Mouse (Mus musculus) myocyte (in vitro differentiated cells): ENCODE data around the gene Cul1.

ENCODE experiments used
- CEBPB ChIP-seq: IDR thresholded peaks from 2 replicates; pipeline ENCODE4 v1.6.1; 2011; ENCODE audit warnings: mild to moderate bottlenecking, moderate library complexity; ENCODE audit not compliant: poor library complexity, insufficient read depth, severe bottlenecking
- E2F4 ChIP-seq: IDR thresholded peaks from one replicate; pipeline ENCODE4 v1.6.1; 2011; ENCODE audit warnings: mild to moderate bottlenecking, control low read depth, moderate library complexity; ENCODE audit not compliant: insufficient read depth
- MAX ChIP-seq: IDR thresholded peaks from one replicate; pipeline ENCODE4 v1.6.1; 2011; ENCODE audit warnings: low read depth, mild to moderate bottlenecking, control low read depth
- MYOD1 ChIP-seq, 3 experiments: IDR thresholded peaks; one replicate each; pipeline ENCODE4 v1.6.1; 2011; ENCODE audit warnings: control low read depth in 2 of 3, low read depth in 2 of 3, mild to moderate bottlenecking in 2 of 3, moderate library complexity in 1 of 3; ENCODE audit not compliant: insufficient read length in 2 of 3, control insufficient read depth in 1 of 3
- POLR2A ChIP-seq: IDR thresholded peaks from one replicate; pipeline ENCODE4 v1.6.1; 2011; ENCODE audit warnings: low read depth, mild to moderate bottlenecking, control low read depth, moderate library complexity; ENCODE audit not compliant: insufficient read length
- POLR2AphosphoS2 ChIP-seq: IDR thresholded peaks from one replicate; pipeline ENCODE4 v1.6.1; 2011; ENCODE audit warnings: low read depth, control low read depth; ENCODE audit not compliant: insufficient read length
- REST ChIP-seq: IDR thresholded peaks from one replicate; pipeline ENCODE4 v1.6.1; 2011; ENCODE audit warnings: mild to moderate bottlenecking, control low read depth, moderate library complexity; ENCODE audit not compliant: insufficient read depth, insufficient read length
- SRF ChIP-seq: IDR thresholded peaks from one replicate; pipeline ENCODE4 v1.6.1; 2011; ENCODE audit warnings: low read depth; ENCODE audit not compliant: control insufficient read depth, insufficient read length
- USF1 ChIP-seq: IDR thresholded peaks from one replicate; pipeline ENCODE4 v1.6.1; 2011; ENCODE audit warnings: low read depth, mild to moderate bottlenecking, control low read depth, moderate library complexity

DNA sequence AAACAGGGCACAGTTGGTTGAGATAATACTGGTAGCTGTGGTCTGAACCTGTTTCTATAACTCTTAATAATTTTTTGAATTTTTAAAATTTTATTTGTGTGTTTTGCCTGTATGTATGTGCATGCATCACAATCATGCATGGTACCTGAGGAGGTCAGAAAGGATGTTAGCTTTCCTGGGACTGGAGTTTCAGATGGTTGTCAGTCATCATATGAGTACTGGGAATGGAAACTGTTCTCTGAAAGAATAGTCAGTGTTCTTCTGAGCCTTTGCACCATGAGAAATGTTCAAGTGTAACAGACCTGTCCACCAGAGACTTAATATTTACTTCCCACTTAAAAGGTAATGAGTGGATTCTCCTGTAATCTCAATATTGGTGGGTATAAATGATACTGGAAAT lies 13.9 kb downstream of the Cul1 start:
- TF ChIP-seq POLR2A (no peak), POLR2AphosphoS2 (no peak), SRF (no peak), MAX (no peak), MYOD1 (IDR thresholded peaks at IDR 0.05; ENCODE audit: control insufficient read depth in 1 of 3, insufficient read length in 2 of 3, low read depth in 2 of 3) (no peak), CEBPB (no peak), E2F4 (no peak), USF1 (no peak), REST (no peak)
